Mouse (Mus musculus): ENCODE measurements around the gene Gphn. TPM values are rescaled to one million over a fixed set of nuclear protein-coding genes. Genes with fewer than 3 reads are reported as not detected.

Gphn gene
- polyA plus RNA-seq (2015; fragmentation: Illumina TruSeq; extraction: RNeasy Lipid Tissue Mini Kit (QIAGEN cat#74804); ENCODE audit: insufficient read depth, low replicate concordance): 19.1 TPM

GRCm38 (mm10) chr12:78225707-78226518 is at the start of gene Gphn:
Gene Gphn, plus strand, starts transcription at chr12:78226379.

DNA sequence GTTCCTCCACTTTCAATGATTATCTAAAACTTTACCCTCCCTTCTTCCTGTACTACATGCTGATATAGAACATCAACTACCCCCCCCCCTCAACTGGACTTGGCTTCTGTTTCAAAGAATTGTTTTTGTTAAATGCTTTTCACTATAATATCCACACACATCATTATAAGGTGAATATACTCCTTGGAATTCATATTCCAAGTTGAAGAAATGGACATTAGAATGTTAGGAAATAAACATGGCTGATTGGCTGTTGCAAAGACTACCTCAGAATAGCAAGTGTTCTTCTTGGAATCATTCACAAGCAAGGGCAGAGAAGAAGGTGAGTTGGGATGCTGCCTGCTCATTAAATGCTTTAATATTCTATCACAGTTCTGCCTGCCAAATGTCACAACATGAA is 32.2 kb upstream of the Gphn start, which contains the start of gene Gm6657:
Gene Gm6657, plus strand, starts transcription at position 301 of the 400 bp plus-strand sequence.

DNA sequence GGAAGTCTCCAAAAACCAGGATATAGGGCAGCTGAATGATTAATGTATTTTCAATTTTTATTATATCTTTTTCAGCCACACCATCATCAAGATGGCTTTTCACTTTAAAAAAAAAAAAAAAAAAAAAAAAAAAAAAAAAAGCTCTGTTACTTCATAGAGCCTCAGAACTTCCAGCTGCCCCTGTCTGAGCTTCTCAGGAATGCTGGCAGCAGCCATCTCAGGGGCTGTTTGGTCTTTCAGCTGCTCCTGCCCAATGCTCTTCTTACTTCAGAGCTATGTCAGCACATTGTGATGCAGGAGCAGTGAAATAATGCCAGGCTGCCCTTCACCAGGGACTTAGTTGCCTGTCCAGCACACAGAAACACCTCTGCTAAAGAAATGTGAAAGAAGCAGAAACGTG is 465.1 kb downstream of the Gphn start, which contains the start of gene Fam71d:
Gene Fam71d, plus strand, starts transcription at position 211 of the 400 bp plus-strand sequence.

Other genes starting within 250 kb of the Gphn start
- gene Gm6657, start 32.1 kb upstream of the Gphn start, polyA plus RNA-seq (2015; fragmentation: Illumina TruSeq; extraction: RNeasy Lipid Tissue Mini Kit (QIAGEN cat#74804); ENCODE audit: insufficient read depth, low replicate concordance): not detected